Mouse (Mus musculus): ENCODE measurements around the gene Klhl12. TPM values are rescaled to one million over a fixed set of nuclear protein-coding genes. Genes with fewer than 3 reads are reported as not detected.

The Klhl12 gene
- total RNA-seq (2023) = 46.4 TPM

GRCm38 (mm10) chr1:134454904-134455824, at the start of gene Klhl12:
Gene Klhl12, plus strand, starts transcription at chr1:134455531.

GRCm38 (mm10) chr1:134415168-134415831, 40.0 kb upstream of the Klhl12 start, which contains the start of gene Adipor1:
Gene Adipor1, plus strand, starts transcription at chr1:134415378.

GRCm38 (mm10) chr1:134494428-134495215, 39.3 kb downstream of the Klhl12 start, which contains the start of gene Rabif:
Gene Rabif, plus strand, starts transcription at chr1:134494648.

Other genes starting within 250 kb of the Klhl12 start
- not detected for gene Adora1, start 220.1 kb upstream of the Klhl12 start, total RNA-seq (2023)
- gene Myog, start 165.5 kb upstream of the Klhl12 start, total RNA-seq (2023) = not detected
- gene Ppfia4, start 122.6 kb upstream of the Klhl12 start, total RNA-seq (2023) = 1.3 TPM
- gene Tmem183a, start 93.6 kb upstream of the Klhl12 start, total RNA-seq (2023) = 77.3 TPM
- not detected for gene 4933406M09Rik, start 69.6 kb upstream of the Klhl12 start, total RNA-seq (2023)
- 9.9 TPM for gene Cyb5r1, start 50.0 kb upstream of the Klhl12 start, total RNA-seq (2023)
- 73.8 TPM for gene Adipor1, start 40.2 kb upstream of the Klhl12 start, total RNA-seq (2023)
- gene Rabif, start 39.1 kb downstream of the Klhl12 start, total RNA-seq (2023) = 21.4 TPM
- not detected for gene Mgat4e, start 94.2 kb downstream of the Klhl12 start, total RNA-seq (2023)
- gene Kdm5b, start 104.6 kb downstream of the Klhl12 start, total RNA-seq (2023) = 68.2 TPM
- gene Syt2, start 191.1 kb downstream of the Klhl12 start, total RNA-seq (2023) = not detected